Mouse (Mus musculus): ENCODE measurements around the gene Prmt1. TPM values are rescaled to one million over a fixed set of nuclear protein-coding genes. Genes with fewer than 3 reads are reported as not detected.
A peak's percentile ranks its signal among the peaks of the same experiment; 100 is the strongest.

The Prmt1 gene
- total RNA-seq, 2 experiments from 2014 or later = 232 to 248 TPM

DNA sequence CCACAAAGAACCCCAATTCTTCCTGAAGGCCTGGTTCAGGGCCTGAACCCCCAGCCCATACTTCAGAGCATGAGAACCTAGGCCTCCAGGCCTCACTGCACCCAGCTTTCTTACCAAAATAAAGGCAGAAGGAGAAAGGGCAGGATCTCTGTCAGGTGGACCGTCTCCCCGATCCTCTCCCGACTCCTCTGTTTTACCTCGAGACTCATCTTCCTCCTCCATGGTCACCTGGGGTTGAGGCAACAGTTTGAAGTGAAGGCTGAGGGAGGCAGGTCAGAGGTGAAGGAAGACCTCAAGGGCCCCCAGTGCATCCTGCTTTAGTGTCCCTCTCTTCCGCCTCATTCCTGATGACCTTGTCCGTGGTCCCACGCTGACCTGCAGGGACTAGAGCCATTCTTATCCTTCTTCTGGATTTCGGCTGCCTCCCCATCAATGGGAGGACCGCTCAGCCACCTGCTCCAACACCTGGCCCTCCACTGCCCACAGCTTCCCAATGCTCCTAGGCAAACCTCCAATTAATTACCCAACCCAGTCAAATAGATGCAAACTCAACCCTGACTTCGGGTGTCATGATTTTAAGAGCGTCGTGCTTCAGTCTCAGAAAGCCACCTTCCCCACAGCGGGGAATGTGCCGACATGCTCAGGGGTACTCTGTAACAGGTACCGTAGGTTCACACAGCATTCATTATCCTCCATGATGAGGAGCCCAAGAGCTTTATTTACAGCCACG is 27.2 kb upstream of the Prmt1 start:
- DNase-seq (ENCODE audit: low spot score in 2 of 2) = no peak

GRCm38 (mm10) chr7:45012824-45013223 is 26.5 kb upstream of the Prmt1 start:
- no peak for DNase-seq (ENCODE audit: low spot score in 2 of 2)

DNA sequence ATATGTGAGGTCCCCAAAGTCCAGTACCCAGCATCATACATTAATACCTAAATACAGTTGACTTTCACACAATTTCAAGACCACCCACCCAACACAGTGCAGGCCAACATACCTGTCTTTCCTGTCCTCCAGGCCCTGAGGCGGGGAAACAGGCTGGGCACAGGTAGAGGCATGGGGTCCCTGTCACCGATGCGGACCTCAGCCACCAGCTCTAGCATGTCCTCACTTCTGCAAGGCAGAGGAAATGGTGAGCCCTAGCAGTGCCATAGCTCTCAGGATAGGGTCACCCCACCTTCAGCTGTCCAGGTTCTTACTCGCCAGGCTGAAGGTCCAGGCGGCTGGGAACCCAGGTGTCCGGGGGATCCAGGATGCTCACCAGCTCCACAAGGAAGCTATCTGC is 25.6 kb upstream of the Prmt1 start:
- DNase-seq (ENCODE audit: low spot score in 2 of 2) = no peak

- no peak for DNase-seq (ENCODE audit: low spot score in 2 of 2)
Observed at GRCm38 (mm10) chr7:45008411-45008810, 22.0 kb upstream of the Prmt1 start.

- no peak for DNase-seq (ENCODE audit: low spot score in 2 of 2)
Observed at GRCm38 (mm10) chr7:45007846-45008245, 21.5 kb upstream of the Prmt1 start.

GRCm38 (mm10) chr7:45007141-45007540 is 20.8 kb upstream of the Prmt1 start:
- DNase-seq (ENCODE audit: low spot score in 2 of 2) = no peak

DNA sequence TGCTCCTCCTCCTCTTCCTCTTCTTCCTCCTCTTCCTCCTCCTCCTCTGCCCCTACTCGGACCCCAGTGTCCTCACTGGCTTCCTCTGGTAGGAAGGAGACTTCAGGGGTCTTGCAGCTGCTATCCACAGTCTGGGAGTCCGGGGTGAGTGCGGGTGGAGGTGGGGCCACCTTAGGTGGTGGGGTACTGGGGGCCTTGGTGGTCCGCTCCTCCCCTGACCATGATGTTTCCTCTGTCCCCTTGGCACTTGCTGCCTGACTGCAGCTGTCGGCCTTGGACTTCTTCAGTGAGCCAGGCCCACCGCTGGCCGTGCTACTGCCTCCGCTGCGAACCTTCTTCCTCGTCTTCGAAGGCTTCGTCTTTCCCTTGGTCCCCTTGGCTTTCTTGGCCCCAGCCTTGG is 20.1 kb upstream of the Prmt1 start:
- DNase-seq (ENCODE audit: low spot score in 2 of 2) = no peak

GRCm38 (mm10) chr7:45005321-45005992 is 19.1 kb upstream of the Prmt1 start:
- DNase-seq (ENCODE audit: low spot score in 2 of 2) = no peak

GRCm38 (mm10) chr7:45004546-45004945 is 18.2 kb upstream of the Prmt1 start:
- no peak for DNase-seq (ENCODE audit: low spot score in 2 of 2)

- no peak for DNase-seq (ENCODE audit: low spot score in 2 of 2)
Observed at GRCm38 (mm10) chr7:45002440-45002839, 16.1 kb upstream of the Prmt1 start.

DNA sequence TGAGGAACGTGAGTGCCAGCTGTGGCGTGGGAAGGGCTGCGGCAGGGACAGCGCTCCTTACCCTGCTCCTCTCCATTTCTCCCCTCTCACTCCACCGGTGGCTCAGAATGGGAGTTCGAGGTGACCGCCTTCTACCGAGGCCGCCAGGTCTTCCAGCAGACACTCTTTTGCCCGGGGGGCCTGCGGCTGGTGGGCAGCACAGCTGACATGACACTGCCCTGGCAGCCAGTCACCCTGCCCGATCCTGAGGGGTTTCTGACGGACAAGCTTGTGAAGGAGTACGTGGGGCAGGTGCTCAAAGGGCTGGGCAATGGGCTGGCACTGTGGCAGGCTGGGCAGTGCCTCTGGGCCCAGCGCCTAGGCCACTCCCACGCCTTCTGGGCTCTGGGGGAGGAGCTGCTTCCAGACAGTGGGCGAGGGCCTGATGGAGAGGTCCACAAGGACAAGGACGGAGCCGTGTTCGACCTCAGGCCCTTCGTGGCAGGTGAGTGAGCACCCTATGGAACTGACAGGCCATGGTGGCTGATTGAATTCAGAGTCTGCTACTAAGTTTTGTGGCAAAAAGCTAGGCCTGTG is 14.3 kb upstream of the Prmt1 start:
- DNase-seq (ENCODE audit: low spot score in 2 of 2) = no peak

DNA sequence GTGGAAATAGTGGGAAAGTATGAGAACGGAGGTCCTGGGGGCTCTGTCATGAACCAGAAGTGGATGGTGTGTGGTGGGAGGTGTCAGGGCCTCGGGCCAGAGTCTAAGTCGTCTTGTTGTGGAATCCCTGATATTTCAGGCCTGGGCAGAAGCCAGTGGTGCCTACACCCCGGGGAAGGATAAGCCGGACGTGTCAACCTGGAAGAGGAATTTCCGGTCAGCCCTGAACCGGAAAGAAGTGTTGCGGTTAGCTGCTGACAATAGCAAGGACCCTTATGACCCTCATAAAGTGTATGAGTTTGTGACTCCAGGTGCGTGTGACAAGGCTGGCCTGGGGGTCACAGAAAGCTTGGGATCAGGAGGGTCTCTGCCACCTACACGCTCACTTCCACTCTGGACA is 13.4 kb upstream of the Prmt1 start:
- no peak for DNase-seq (ENCODE audit: low spot score in 2 of 2)

GRCm38 (mm10) chr7:44998501-44998955 is 12.2 kb upstream of the Prmt1 start, which contains the start of gene Bcl2l12:
Gene Bcl2l12, minus strand, starts transcription at chr7:44998712.
- peak; percentile 38 to 47 for DNase-seq (ENCODE audit: low spot score in 2 of 2)

DNA sequence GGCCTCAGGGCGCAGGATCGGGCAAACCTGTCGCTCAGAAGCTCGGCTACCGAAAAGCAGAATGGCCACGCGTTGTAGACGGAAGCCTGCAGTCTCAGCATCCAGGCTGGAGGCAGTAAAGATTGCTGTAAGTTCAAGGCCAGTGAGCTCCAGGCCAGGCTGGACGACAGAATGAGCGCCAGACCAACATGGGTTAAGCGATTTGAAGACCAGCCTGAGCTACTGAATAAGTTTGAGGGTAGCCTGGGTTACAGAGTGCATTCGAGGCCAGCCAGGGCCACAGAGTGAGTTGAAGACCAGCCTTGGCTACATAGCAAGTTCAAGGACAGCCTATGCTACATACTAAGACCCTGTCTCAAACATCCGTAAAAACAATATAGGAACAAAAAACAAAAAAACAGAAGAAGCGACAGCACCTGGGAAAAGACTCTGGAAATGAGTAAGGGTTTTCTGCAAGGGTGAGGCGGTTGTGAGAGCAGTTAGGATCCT is 11.6 kb upstream of the Prmt1 start:
- no peak for DNase-seq (ENCODE audit: low spot score in 2 of 2)

GRCm38 (mm10) chr7:44997231-44997939 is 11.0 kb upstream of the Prmt1 start, which contains the start of gene Irf3:
Gene Irf3, plus strand, starts transcription at chr7:44997648.
- DNase-seq (ENCODE audit: low spot score in 2 of 2) = peak; percentile 95 to 96

- DNase-seq (ENCODE audit: low spot score in 2 of 2) = no peak
Observed at GRCm38 (mm10) chr7:44996672-44997071, 10.3 kb upstream of the Prmt1 start.

GRCm38 (mm10) chr7:44986879-44987718 is 731 bp upstream of the Prmt1 start:
- no peak for DNase-seq (ENCODE audit: low spot score in 2 of 2)

DNA sequence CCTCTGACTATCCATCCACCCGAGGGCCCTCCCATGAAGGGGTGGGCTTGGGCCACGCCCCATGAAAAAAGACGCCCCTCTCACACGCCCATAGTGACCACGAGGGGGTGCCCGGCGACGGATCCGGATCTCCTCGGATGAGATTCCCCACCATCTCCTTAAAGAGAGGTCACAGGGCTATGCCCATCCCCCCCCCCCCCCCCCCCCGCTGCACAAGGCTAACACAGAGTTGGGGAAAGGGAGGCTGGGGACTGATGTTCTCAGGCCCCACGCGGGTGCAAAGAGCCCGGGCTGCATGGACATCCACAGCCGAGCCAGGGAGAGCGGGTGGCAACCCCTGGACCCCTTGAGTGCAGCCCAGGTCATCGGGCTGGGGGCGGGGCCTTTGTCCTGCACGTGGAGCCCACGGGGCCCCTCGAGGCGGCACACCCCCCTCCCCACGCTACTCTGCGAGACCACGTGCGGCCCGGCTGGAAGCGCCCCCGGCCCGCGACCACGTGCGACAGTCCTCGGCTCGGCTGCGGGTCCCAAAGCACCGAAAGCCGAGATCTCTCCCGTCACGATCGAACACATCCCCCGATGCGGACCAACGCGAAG is 675 bp downstream of the Prmt1 start:
- peak; percentile 61 to 71 for DNase-seq (ENCODE audit: low spot score in 2 of 2)

- no peak for DNase-seq (ENCODE audit: low spot score in 2 of 2)
Observed at GRCm38 (mm10) chr7:44984833-44985164, 1.6 kb downstream of the Prmt1 start.

Data from layer of hippocampus, postnatal 10 days (tissue).